Mouse (Mus musculus): ENCODE measurements around the gene Prkcb.

DNA sequence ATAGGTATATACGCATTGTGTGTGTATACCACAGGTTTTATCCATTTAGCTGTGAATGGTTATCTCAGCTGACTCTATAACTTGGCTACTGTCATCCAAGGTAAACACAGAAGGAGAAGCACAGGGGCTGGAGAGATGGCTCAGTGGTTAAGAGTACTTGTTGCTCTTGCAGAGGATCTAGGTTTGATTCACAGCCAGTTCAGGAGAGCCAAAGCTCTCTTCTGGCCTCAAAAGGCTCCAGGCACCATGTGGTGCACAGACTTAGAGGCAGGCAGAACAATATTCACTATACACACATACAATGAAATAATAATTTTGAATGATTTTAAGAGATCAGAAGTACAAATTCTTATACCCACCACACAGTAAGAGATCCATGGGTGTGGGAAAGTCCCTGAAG is 98.0 kb downstream of the Prkcb start:
- no peak for TF ChIP-seq CTCF (conservative IDR thresholded peaks at IDR 0.05; ENCODE audit: insufficient read depth, insufficient read length, low read depth, low read length)
- no peak for TF ChIP-seq POLR2A (IDR thresholded peaks at IDR 0.05; ENCODE audit: low read depth, low read length)
